In genomic region chr2:139757021-139757420, GRCm38 (mm10) we compare ENCODE assay signal across 15 mouse cellular contexts.
DNase-seq lines count a peak whose midpoint lies in the region; ATAC-seq lines count a peak whose summit lies in the region.
"Had no signal": no experiment of that assay in that cellular context is flagged by ENCODE, and none has a peak within 500 bp of the region (broad histone marks: within the 10 kb centered on the region; RNA-seq: fewer than 3 reads in every experiment).

No protein-coding gene starts in this region.

- H3K27ac ChIP-seq in kidney, embryonic 15.5 days, result no peak overlapping the region
- no peak overlapping the region for H3K27ac ChIP-seq in kidney, embryonic 16.5 days (ENCODE audit: low read length)
- H3K27ac ChIP-seq in forebrain, embryonic 13.5 days, result no peak overlapping the region
- H3K27ac ChIP-seq in midbrain, embryonic 10.5 days (replicated peaks), result no peak overlapping the region
- no peak overlapping the region for H3K27ac ChIP-seq in neural tube, embryonic 15.5 days (replicated peaks)
- H3K27ac ChIP-seq: gastrocnemius, adult 2 months; macrophage had no signal

- WGBS in kidney, embryonic 15.5 days, result 85% methylated on average over 8 of the region's 8 CpGs
- WGBS in kidney, embryonic 16.5 days, result 81% methylated on average over 8 of the region's 8 CpGs
- 73% methylated on average over 8 of the region's 8 CpGs for WGBS in forebrain, embryonic 13.5 days
- WGBS in midbrain, embryonic 10.5 days, result 74% methylated on average over 8 of the region's 8 CpGs
- 70% methylated on average over 8 of the region's 8 CpGs for WGBS in neural tube, embryonic 15.5 days

- H3K9ac ChIP-seq in kidney, embryonic 15.5 days, result no peak overlapping the region
- H3K9ac ChIP-seq in kidney, embryonic 16.5 days (replicated peaks; ENCODE audit: low read length), result no peak overlapping the region
- no peak overlapping the region for H3K9ac ChIP-seq in forebrain, embryonic 13.5 days
- no peak overlapping the region for H3K9ac ChIP-seq in neural tube, embryonic 15.5 days (replicated peaks)

- H3K9me3 ChIP-seq in kidney, embryonic 15.5 days (replicated peaks), result no peaks in the 10 kb centered on the region
- H3K9me3 ChIP-seq in kidney, embryonic 16.5 days (ENCODE audit: low read length), result no peaks in the 10 kb centered on the region
- H3K9me3 ChIP-seq in forebrain, embryonic 13.5 days (replicated peaks), result no peaks in the 10 kb centered on the region
- no peaks in the 10 kb centered on the region for H3K9me3 ChIP-seq in midbrain, embryonic 10.5 days (replicated peaks)
- no peaks in the 10 kb centered on the region for H3K9me3 ChIP-seq in neural tube, embryonic 15.5 days (replicated peaks)

- H3K36me3 ChIP-seq in kidney, embryonic 15.5 days, result peaks cover 7% of the 10 kb centered on the region; the same call in 1 of the 2 replicates
- no peaks in the 10 kb centered on the region for H3K36me3 ChIP-seq in kidney, embryonic 16.5 days (ENCODE audit: insufficient read depth, low read length)
- no peaks in the 10 kb centered on the region for H3K36me3 ChIP-seq in forebrain, embryonic 13.5 days (ENCODE audit: poor library complexity, severe bottlenecking)
- H3K36me3 ChIP-seq in midbrain, embryonic 10.5 days, result no peaks in the 10 kb centered on the region
- no peaks in the 10 kb centered on the region for H3K36me3 ChIP-seq in neural tube, embryonic 15.5 days

- no peak overlapping the region for H3K4me3 ChIP-seq in kidney, embryonic 15.5 days (replicated peaks)
- H3K4me3 ChIP-seq in kidney, embryonic 16.5 days (ENCODE audit: low read length), result no peak overlapping the region
- H3K4me3 ChIP-seq in forebrain, embryonic 13.5 days, result no peak overlapping the region
- H3K4me3 ChIP-seq in midbrain, embryonic 10.5 days, result no peak overlapping the region
- H3K4me3 ChIP-seq in neural tube, embryonic 15.5 days (replicated peaks), result no peak overlapping the region
- H3K4me3 ChIP-seq: erythroblast, embryonic 14.5 days; gastrocnemius, adult 2 months had no signal

- 0 out of 2 replicates have a peak, but pooled peaks have one; percentile 9 for ATAC-seq in kidney, embryonic 15.5 days (replicated peaks; ENCODE audit: low FRiP score)
- no peak for ATAC-seq in kidney, embryonic 16.5 days (ENCODE audit: low FRiP score, low TSS enrichment)
- peak; percentile 61; the same call in 1 of the 2 replicates for ATAC-seq in forebrain, embryonic 13.5 days
- ATAC-seq in neural tube, embryonic 15.5 days (ENCODE audit: low FRiP score), result peak; percentile 38; the same call in 1 of the 2 replicates
- ATAC-seq: intestine, embryonic 16.5 days had no signal

- no peaks in the 10 kb centered on the region for H3K4me1 ChIP-seq in kidney, embryonic 15.5 days
- H3K4me1 ChIP-seq in kidney, embryonic 16.5 days (ENCODE audit: insufficient read depth, low read length), result no peaks in the 10 kb centered on the region
- H3K4me1 ChIP-seq in forebrain, embryonic 13.5 days, result no peaks in the 10 kb centered on the region
- H3K4me1 ChIP-seq in midbrain, embryonic 10.5 days, result peaks cover 7% of the 10 kb centered on the region
- H3K4me1 ChIP-seq in neural tube, embryonic 15.5 days, result no peaks in the 10 kb centered on the region

- no peak overlapping the region for H3K4me2 ChIP-seq in kidney, embryonic 15.5 days
- no peak overlapping the region for H3K4me2 ChIP-seq in kidney, embryonic 16.5 days (replicated peaks; ENCODE audit: low read depth, low read length)
- no peak overlapping the region for H3K4me2 ChIP-seq in forebrain, embryonic 13.5 days
- no peak overlapping the region for H3K4me2 ChIP-seq in neural tube, embryonic 15.5 days

- no peaks in the 10 kb centered on the region for H3K27me3 ChIP-seq in kidney, embryonic 15.5 days
- no peaks in the 10 kb centered on the region for H3K27me3 ChIP-seq in kidney, embryonic 16.5 days (ENCODE audit: insufficient read depth, low read length)
- H3K27me3 ChIP-seq in forebrain, embryonic 13.5 days, result no peaks in the 10 kb centered on the region
- H3K27me3 ChIP-seq in midbrain, embryonic 10.5 days (ENCODE audit: low read depth, poor library complexity, severe bottlenecking), result no peaks in the 10 kb centered on the region
- H3K27me3 ChIP-seq in neural tube, embryonic 15.5 days (replicated peaks), result no peaks in the 10 kb centered on the region

- peak; percentile 27 for DNase-seq in midbrain, embryonic 10.5 days (ENCODE audit: low spot score)
- DNase-seq in adrenal gland, adult 8-10 months, result no peak
- no peak for DNase-seq in right cerebral cortex, adult 2 months (ENCODE audit: low spot score in 2 of 2)
- DNase-seq in ovary, postnatal 14 days (ENCODE audit: low spot score), result no peak
- DNase-seq: adrenal gland, postnatal 36 days; gastrocnemius, adult 2 months; kidney, postnatal 4 days; layer of hippocampus, postnatal 36 days had no signal
